Mouse (Mus musculus): ENCODE results near the gene Tmem213.

DNA sequence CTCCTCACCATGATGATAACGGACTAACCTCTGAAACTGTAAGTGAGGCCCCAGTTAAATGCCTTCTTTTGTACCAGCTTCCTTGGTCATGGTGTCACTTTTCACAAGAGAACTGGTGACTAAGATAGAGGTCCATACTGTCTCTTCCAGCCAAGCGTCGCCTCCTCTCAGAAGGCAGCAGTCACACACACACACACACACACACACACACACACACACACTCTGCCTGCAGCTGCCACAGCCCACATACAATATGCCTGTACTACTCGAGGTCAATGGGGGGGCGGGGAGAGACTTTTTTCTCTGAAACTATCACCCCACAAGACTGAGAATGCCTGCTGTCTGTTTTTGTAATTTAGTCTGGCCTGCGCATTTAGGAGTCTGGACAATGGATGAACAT lies 55.6 kb downstream of the Tmem213 start:
- TF ChIP-seq CTCF (IDR thresholded peaks at IDR 0.05; ENCODE audit: control insufficient read depth, insufficient read depth, insufficient replicate concordance, low read depth, low read length) (no peak), POLR2A (IDR thresholded peaks at IDR 0.05; ENCODE audit: control insufficient read depth, low read depth, low read length) (no peak)

All from testis, adult 2 months (tissue).